Mouse (Mus musculus) kidney, postnatal 36 days (tissue): ENCODE data around the gene Slc44a3.
"Not testable (repeated sequence)": the region's sequence is repeated elsewhere in the genome, so short reads cannot be mapped to it uniquely, and the experiment has no call there.

Experiments
- DNase-seq, 2 experiments: peaks; one replicate each; pipeline ENCODE4 v3.0.0; 2021 to 2022; ENCODE audit warnings: mixed read lengths in 2 of 2

The Slc44a3 gene

DNA sequence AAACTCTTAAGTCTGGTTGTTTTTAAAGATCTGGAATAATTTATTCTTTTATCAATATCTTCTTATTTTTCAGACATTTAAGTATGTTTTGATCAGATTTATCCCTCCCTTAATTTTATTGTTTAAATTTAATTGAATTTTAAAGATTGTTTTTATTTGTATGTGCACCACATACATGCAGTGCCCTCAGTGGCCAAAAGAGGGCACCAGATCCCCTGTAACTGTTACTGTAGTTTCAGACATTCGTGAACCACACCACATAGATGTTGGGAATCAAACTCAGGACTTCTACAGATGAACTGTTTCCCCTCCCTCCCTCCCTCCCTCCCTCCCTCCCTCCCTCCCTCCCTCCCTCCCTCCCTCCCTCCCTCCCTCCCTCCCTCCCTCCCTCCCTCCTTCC lies 18.2 kb upstream of the Slc44a3 start:
- peak; percentile 41 to 83 for DNase-seq

DNA sequence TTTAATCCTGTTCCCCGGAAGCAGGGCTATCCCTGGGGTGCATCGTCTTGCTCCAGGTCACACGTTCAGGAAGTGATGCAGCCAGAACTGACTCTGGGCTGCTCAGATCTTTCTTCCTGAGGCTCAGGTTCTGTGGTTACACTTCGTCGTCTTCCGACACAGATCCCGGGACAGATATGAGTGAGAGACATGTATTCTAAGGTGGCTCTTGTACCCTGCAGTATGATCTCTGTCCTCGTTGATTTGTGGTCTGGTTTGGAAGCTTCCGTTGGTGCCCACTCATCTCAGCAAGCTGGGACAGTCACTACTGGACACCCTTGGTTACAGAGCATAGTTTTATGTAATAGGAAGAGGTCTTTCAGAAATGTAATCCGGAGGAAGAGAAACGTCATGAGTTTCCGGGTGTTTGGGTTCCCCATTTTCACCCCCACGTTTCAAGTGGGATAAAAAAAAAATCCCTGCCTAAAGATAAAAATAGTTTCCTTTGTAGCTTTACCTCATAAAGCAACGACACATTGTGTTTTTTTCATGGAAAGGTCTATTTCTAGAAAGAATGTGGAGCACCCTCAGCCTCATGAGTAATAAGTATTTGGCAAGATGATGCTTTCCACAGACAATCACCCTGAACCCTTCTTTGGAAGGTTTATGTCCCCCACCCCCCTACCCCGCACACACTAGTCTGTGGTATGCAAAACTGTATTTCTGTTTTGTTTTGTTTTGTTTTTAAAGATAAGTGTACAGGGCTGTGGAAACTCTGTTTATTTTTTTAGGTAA lies 15.8 kb upstream of the Slc44a3 start:
- DNase-seq: no peak

DNA sequence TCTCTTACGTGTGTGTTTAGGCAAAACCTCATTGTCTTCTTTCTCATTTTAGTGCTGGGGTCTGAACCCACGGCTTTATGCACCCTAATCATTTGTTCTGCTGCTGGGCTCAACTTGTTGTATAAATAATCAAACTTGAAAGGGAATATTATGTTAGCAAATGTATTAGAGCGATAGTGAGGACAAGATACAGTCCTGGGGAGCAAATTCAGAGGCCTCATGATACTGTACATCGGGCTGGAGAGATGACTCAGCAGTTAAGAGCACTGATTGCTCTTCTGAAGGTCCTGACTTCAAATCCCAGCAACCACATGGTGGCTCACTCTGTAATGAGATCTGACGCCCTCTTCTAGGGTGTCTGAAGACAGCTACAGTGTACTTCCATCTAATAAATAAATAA lies 8.4 kb upstream of the Slc44a3 start:
- DNase-seq: no peak

DNA sequence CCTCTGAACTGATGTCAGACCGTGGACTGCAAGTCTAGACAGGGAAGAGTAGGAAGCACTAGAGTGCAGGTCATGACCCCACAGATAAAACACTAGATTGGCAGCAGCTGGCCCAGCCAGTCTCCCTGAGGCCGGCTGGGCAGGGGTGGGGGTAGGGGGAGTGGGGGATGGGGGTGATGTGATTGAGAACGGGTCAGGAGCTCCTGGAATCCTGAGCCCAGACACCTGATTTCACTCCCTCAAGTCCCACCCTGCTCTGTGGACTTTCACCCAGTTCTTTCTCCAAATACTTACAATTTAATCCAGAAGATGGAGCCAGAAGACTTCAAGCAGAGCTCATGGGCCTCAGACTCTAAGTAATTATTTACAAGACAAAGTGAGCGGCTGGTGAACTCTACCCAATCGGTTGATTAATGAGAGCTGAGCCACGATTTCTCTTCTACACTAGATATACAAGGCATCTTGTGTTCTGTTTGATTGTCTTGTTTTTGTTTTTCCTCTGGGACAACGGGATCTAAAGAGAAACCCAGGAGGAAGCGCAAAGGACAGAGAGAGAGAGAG lies 7.7 kb upstream of the Slc44a3 start:
- peak; percentile 37 to 76 for DNase-seq

DNA sequence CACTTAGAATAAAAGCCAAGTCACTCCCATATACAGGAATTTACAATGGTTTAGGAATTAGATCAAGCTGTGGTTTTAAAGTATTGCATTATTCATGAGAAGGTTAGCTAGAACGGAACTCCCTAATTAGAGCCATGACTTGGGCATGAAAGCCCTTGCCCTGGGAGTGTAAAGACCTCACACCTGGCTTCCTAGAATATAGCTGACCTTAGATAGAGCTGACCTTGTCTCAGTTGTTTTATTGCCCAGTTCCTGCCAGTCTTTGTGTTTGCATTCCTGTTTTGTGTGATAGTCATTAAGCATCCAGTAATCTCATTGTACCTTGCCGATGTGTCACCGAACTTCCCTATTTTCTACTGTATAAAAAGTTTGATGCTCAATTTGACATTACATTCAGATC lies 6.6 kb upstream of the Slc44a3 start:
- not testable (repeated sequence) for DNase-seq

DNA sequence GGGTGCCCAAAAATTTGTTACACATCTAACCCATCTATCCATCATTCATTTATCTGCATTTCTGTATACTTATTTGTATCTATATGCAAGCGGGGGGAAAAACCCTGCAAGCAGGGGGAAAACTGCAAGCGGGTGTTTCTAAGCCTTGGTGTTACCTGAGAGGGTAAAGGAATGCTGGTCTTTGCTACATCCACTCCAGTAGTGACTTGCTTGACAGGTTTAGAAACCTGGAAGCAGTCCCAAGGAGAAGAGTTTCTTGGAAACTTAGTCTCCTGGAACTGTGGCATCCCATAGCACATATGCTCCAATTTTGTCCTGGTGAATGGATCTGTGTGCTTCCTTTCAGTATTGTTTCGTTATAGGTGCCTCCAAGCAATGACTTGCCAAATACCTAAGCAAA lies 5.8 kb upstream of the Slc44a3 start:
- no peak for DNase-seq

DNA sequence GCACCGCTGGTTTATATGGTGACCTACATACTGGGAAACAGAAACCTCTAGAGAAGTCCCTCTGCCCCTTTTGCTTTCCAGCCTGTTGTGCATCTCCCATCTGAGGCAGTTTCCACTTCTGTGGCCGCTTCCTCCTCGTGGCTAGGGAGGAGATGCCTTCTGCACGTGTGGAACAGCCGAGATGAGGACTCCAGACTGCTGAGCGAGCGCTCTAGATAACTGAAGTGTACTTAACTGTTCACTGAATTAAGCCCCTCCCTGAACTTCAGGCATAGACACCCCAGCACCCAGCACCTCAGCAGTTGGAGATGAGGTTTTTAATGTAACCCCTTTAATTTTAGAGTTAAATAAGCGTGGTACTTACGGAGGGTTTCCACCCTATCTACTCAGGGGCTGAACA lies 4.6 kb upstream of the Slc44a3 start:
- no peak for DNase-seq

DNA sequence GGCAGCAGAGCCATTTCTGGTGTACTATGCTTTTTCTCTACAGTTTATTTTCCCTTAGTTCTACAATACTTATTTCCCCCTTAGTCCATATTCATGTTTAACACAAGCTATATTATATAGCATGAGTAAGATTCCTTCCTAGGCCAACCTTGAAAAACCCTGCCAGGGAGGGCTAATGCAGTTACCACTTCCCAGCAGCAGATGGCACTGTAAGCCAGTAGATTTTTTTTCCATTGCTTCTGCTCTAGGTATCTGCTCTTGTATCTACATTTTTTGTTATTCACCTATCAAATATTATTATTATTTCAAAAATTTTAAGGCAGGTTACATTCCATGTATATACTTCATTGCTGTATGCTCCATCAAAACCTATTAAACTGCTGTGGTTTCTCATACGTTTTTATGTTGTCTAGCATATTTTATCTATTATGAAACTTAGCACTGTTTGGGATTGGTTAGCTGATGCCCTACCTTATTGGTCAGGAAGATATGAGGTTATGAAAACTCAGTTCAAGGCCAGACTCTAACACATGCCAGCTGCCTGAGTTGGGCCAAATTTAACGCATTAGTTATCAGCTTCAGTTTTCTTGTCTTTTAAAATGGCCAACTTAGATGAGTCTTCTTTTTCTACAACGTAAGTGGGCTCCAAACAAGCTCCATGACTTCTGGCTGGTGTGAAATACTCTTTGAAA lies 3.8 kb upstream of the Slc44a3 start:
- DNase-seq: peak in 1 of 2 experiments; percentile 66

- peak in 1 of 2 experiments; percentile 9 for DNase-seq
These were observed 645 bp downstream of the Slc44a3 start for GRCm38 (mm10) chr3:121531370-121532148.

DNA sequence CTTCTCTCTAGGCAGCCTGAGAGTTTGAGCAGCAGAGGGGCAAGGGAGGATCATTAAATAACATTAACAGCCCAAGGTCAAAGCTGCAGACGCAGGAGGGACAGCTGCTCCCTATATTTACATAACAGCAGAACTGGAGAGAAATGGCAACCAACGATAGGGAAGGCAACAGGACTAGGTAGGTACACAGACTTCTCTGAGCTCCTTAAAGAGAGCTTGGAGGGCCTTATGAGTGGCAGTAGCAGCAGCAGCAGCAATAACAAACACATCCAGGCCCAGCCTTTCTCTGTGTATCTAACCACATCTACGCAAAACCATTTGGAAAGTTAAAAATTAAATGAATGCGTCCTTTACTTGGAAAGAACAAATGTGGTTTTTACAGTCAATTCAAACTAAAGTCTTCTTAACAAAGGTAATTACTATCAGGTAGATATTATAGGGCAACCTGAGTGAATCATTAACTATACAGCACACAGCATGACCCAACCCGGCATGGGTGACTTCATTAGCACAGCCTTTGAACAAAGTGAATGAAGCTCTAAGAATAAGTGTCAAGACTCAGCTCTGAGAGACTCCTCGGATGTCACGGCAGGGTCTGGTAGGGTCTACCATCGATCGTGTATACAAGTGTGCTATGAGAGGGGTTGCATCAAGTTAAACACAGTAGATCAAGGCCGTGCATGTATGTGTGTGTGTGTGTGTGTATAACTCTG lies 1.5 kb downstream of the Slc44a3 start:
- peak; percentile 42 to 70 for DNase-seq

DNA sequence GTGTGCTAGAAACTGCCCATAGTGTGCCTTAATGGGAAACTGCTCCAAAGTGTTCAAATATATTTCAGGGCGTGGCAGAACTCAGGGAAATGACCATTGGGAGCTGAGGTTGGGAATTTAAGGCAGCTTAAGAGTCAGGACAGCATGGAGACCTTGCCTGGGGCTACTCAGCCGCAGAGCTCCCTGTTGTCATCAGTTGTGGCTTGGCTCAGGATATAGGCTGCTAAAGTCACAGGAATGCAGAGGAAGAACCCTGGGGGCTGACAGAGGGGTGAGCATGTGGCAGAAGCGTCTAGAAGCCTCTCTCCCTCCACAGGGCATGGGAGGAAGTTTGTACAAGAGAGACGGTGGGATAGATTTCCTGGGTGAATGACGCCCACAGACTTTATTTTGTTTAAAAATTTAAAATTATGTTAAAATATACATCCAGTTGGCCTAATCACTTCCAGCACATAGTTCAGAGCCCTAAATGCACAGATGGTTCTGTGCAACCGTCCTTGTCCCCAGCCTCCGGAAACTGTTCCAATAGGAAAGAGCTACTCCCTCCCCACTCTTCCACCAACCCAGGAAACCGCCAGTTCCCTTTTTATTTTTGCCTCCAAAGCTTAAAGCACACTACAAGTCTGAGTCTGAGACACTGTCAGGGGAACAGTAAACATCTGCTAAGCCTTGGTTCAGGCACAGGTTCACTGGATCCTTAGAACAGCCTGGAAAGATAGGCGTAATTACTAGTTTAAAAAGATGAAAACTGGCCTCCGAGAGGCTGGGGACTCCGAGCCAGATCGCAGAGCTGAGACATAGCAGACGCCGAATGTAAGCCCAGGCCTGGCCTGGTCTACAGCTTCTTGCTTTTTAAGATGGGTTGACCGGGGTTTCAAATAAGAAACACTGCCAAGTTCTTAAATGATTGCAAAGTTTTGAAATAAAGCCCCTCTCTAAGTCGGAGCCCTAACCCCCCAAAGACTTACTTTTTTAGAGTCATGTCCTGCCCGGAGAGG lies 5.8 kb downstream of the Slc44a3 start:
- DNase-seq: no peak

DNA sequence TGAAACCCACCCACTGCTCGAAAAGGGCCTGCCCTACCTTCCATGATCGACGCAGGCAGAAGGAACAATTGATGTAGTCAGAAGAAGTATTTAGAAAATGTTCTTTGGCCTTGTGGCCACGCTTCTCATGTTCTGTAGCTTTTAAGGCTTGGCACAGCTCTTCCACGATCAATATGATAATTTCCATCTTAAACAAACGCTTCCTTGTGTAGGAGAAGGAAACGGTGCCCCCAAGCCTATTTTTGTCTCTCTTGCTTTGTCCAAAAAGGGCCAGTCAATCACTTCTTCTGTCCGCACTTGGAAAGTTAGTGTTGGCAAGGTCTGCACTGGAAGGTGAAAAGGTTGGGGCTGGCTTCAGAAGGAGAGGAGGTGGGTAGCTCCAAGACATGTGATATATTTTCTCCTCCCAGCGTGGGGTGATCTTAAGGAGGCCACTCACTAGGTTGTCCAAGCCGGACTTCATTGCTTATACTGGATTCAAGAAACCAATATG lies 10.5 kb downstream of the Slc44a3 start:
- DNase-seq: no peak

GRCm38 (mm10) chr3:121521123-121521522 lies 11.1 kb downstream of the Slc44a3 start:
- DNase-seq: no peak

GRCm38 (mm10) chr3:121517030-121517429 lies 15.2 kb downstream of the Slc44a3 start:
- DNase-seq: no peak

GRCm38 (mm10) chr3:121509141-121509540 lies 23.1 kb downstream of the Slc44a3 start:
- no peak for DNase-seq

GRCm38 (mm10) chr3:121507678-121508077 lies 24.5 kb downstream of the Slc44a3 start:
- no peak for DNase-seq

DNA sequence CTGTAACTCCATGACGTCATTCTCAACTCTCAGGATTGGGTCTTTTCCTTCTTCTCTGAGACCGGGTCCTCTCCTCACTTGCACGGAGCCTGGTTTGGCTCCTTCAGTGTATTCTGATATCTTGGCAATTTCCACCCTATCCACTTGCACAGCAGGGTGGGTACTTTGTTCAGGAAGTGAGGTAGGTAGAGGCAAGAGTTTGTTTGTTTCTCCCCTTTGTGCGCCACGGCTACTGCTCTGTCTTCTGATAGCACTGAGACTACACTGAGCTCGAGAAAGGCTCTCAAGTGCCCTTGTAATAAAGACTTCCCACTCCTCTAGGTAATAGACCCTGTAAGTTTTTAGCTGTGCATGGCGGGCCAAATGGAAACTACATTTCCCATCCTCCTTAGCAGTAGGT lies 25.4 kb downstream of the Slc44a3 start:
- DNase-seq: no peak

GRCm38 (mm10) chr3:121506175-121506574 lies 26.0 kb downstream of the Slc44a3 start:
- no peak for DNase-seq

DNA sequence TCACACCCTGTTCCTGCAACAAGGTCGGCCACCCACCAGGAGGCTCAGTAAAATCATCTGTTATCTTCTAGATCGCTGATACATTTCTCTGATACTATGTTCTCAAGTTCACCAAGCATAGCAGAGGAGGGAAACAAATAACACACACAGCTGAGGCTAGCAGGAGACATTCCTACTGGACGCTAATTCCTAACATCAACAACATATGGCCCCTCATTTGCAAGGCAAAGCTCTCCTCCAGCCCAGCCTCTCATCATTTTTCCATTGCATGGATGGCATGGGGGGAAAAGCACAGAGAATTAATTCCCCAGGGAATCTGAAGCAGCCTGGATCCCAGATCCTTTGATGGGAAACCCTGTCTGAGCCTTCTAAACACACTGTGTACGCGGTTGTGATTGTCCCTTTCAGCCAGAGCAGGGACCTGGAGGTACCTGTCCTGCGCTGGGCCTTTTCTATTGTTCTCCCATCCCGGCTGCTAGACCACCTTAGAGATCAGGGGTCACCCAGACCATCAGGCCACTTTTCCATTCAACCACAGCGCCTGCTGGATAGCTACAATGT lies 27.2 kb downstream of the Slc44a3 start:
- no peak for DNase-seq

GRCm38 (mm10) chr3:121500734-121501133 lies 31.5 kb downstream of the Slc44a3 start:
- no peak for DNase-seq

- DNase-seq: peak; percentile 83 to 89
These were observed 32.0 kb downstream of the Slc44a3 start for GRCm38 (mm10) chr3:121500225-121500624.
